Mouse (Mus musculus): Measurements from ENCODE around the gene Trim8.

DNA sequence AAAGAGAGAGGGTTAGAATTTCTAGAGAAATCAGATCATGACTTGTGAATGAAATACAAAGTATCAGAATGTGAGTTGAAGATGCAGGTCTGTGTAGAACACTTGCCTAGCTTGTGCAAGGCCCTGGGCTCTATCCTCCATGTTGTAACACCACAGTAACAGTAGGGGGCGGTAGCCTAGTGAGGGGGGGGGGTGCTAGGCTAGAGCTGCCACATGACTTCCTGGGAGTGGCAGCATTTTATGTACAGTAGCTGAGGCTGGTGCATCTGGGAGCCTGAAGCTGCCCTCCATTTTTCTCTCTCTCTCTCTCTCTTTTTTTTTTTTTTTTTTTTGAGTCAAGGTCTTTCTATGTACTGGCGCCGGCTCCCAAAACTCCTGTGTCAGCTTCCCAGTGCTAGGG is 9.3 kb downstream of the Trim8 start:
- no peak for TF ChIP-seq ZKSCAN1 (IDR thresholded peaks at IDR 0.05; ENCODE audit: borderline replicate concordance, low read depth, low read length)
- TF ChIP-seq MAX (IDR thresholded peaks at IDR 0.05; ENCODE audit: low read length), result no peak; the same call in 1 of the 2 replicates
- TF ChIP-seq TCF12 (IDR thresholded peaks at IDR 0.05; ENCODE audit: low read depth, low read length), result peak; percentile 46; the same call in 1 of the 2 replicates
- peak; percentile 39; the same call in 1 of the 2 replicates for TF ChIP-seq POLR2A (IDR thresholded peaks at IDR 0.05; ENCODE audit: low read depth, low read length)
- TF ChIP-seq MXI1 (IDR thresholded peaks at IDR 0.05; ENCODE audit: low read depth, low read length), result peak; percentile 64; the same call in 1 of the 2 replicates
- peak; percentile 65 to 78 for TF ChIP-seq CTCF (conservative IDR thresholded peaks at IDR 0.05 in 1 of 2, IDR thresholded peaks at IDR 0.05 in 1 of 2; ENCODE audit: low read depth in 2 of 2, low read length in 2 of 2)
- TF ChIP-seq EP300 (IDR thresholded peaks at IDR 0.05; ENCODE audit: low read length), result no peak
